Mouse (Mus musculus) heart, embryonic 15.5 days (tissue): ENCODE measurements at regions not wholly inside any gene's neighbourhood (a gene's known extent, or its start where the extent isn't known, plus 50 kb on each side); places are given as distances from the start of the nearest gene placed in this dataset.

ENCODE experiments used
- ATAC-seq: fragments of 200-750 bp; cut with Nextera tagmentation; replicated peaks from 2 replicates; pipeline ENCODE4 v1.8.0; 2017; ENCODE audit warnings: low read depth, moderate TSS enrichment; ENCODE audit not compliant: insufficient number of reproducible peaks, insufficient read depth, low FRiP score
- H3K27ac ChIP-seq: fragments of 300-500 bp; sonication (generic); 2 replicates; pipeline ENCODE4 v1.5.1; 2015; ENCODE audit warnings: mild to moderate bottlenecking, inconsistent platforms
- H3K27me3 ChIP-seq: fragments of 300-500 bp; sonication (generic); 2 replicates; pipeline ENCODE4 v1.6.1; 2015; ENCODE audit warnings: inconsistent platforms
- H3K36me3 ChIP-seq: fragments of 300-500 bp; sonication (generic); 2 replicates; pipeline ENCODE4 v1.6.1; 2015; ENCODE audit warnings: mild to moderate bottlenecking, inconsistent platforms
- H3K4me1 ChIP-seq: fragments of 300-500 bp; sonication (generic); replicated peaks from 2 replicates; pipeline ENCODE4 v1.6.1; 2015; ENCODE audit warnings: inconsistent platforms
- H3K4me2 ChIP-seq: fragments of 300-500 bp; sonication (generic); 2 replicates; pipeline ENCODE4 v1.6.1; 2015; ENCODE audit warnings: inconsistent platforms, mild to moderate bottlenecking, moderate library complexity
- H3K4me3 ChIP-seq: fragments of 300-500 bp; sonication (generic); 2 replicates; pipeline ENCODE4 v1.5.1; 2015; ENCODE audit warnings: mild to moderate bottlenecking, inconsistent platforms
- H3K9ac ChIP-seq: fragments of 300-500 bp; sonication (generic); 2 replicates; pipeline ENCODE4 v1.6.1; 2015; ENCODE audit warnings: mild to moderate bottlenecking, inconsistent platforms
- H3K9me3 ChIP-seq: fragments of 300-500 bp; sonication (generic); replicated peaks from 2 replicates; pipeline ENCODE4 v1.6.1; 2016; ENCODE audit warnings: inconsistent platforms
- WGBS: fragments of 180-500 bp; shearing (Covaris S2); methylation state at CpG from one replicate; pipeline ENCODE4 v1.1.7; 2015; ENCODE audit warnings: mixed read lengths; 5-methylcytosine and 5-hydroxymethylcytosine counted together

DNA sequence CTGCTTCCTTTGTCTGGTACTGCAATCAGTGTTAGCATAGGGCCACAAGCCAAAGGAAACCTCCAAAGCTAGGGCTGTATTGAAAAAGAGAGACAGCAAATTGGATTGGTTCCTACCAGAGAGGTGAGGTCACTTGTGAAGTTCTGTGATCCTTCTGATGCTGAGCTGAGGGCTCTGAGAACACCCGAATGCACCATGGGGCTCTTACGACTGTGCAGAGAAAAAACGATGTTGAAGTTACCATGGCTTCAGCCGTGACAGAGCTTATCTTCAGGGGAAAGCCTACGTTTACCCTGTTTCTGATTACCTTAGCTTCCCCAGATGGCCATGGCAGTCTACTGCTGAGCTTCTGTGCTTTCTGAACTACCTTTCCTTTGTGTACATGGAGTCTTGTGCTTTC is 53.9 kb upstream of the Fmo9 start:
- WGBS: 56% methylated on average over 5 of the region's 5 CpGs
- no peak overlapping the region for H3K4me3 ChIP-seq
- H3K4me2 ChIP-seq: no peak overlapping the region
- no peak overlapping the region for H3K9ac ChIP-seq
- no peaks in the 10 kb centered on the region for H3K36me3 ChIP-seq
- H3K9me3 ChIP-seq: no peaks in the 10 kb centered on the region
- no peaks in the 10 kb centered on the region for H3K4me1 ChIP-seq
- H3K27me3 ChIP-seq: no peaks in the 10 kb centered on the region
- ATAC-seq: no peak
- no peak overlapping the region for H3K27ac ChIP-seq

DNA sequence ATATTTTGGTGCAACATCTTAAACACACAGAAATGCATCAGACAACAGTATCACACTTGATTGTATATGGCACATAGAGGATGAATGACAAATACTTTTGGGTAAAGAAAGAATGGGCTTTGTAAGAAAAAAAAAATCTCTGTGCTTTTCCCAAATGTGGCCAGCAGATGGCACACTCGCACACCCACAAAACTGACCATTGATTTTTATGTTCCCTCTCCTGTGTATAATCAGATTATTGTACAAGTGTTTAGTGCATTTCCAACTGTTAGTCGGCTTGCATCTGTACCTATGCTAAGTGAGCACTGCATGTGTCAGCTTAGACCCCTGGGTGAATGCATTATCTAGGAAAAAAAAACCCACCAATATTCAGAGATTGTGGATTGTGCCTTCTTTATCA is 56.4 kb upstream of the Fmo9 start:
- Histone ChIP-seq H3K9me3 (no peaks in the 10 kb centered on the region), H3K4me3 (no peak overlapping the region), H3K4me2 (no peak overlapping the region), H3K4me1 (no peaks in the 10 kb centered on the region), H3K36me3 (no peaks in the 10 kb centered on the region), H3K9ac (no peak overlapping the region), H3K27ac (no peak overlapping the region), H3K27me3 (no peaks in the 10 kb centered on the region)
- 1% methylated on average over 2 of the region's 2 CpGs for WGBS
- no peak for ATAC-seq

DNA sequence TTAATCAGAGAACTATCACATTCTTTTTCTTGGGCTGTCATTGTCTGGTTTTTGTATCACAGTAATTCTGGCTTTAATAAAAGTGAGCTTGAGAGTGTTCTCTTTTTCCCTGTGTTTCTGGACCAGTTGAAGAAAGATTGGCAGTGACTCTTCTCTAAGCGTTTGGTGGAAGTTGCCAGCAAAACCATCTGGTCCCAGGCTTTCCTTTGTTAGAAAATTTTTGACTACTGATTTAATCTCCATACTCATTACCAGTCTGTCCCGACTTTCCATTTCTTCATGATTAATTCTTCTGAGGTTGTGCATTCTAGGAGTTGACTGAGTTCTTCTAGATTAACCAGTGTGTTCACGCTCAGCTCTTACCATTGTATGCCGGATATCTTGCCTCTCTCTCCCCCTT is 68.6 kb upstream of the Fmo9 start:
- H3K4me1 ChIP-seq: no peaks in the 10 kb centered on the region
- H3K4me2 ChIP-seq: no peak overlapping the region
- no peak overlapping the region for H3K27ac ChIP-seq
- ATAC-seq: no peak
- 77% methylated on average over 4 of the region's 4 CpGs for WGBS
- no peak overlapping the region for H3K4me3 ChIP-seq
- no peaks in the 10 kb centered on the region for H3K27me3 ChIP-seq
- no peak overlapping the region for H3K9ac ChIP-seq
- H3K9me3 ChIP-seq: no peaks in the 10 kb centered on the region
- H3K36me3 ChIP-seq: no peaks in the 10 kb centered on the region

DNA sequence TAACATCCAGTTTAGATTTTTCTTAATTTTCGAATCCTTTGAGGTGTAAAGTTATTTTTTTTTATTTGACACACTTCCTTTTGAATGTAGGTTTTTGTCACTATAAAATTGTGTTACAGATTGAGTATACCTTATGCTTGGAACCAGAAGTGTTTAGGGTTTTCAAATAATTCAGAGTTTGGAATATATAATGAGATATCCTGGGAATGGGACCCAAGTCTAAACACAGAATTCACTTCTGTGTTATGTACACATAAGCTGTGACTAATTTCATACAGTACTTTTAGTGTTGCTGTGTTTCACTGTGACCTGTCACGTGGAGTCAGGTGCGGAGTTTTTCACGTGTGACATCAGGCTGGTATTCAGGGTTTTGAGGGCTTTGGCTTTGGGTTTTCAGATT is 69.1 kb upstream of the Fmo9 start:
- H3K4me1 ChIP-seq: no peaks in the 10 kb centered on the region
- no peaks in the 10 kb centered on the region for H3K36me3 ChIP-seq
- WGBS: 71% methylated on average over 4 of the region's 4 CpGs
- H3K9ac ChIP-seq: no peak overlapping the region
- H3K4me2 ChIP-seq: no peak overlapping the region
- no peak overlapping the region for H3K27ac ChIP-seq
- H3K27me3 ChIP-seq: no peaks in the 10 kb centered on the region
- ATAC-seq: no peak
- no peaks in the 10 kb centered on the region for H3K9me3 ChIP-seq
- H3K4me3 ChIP-seq: no peak overlapping the region

DNA sequence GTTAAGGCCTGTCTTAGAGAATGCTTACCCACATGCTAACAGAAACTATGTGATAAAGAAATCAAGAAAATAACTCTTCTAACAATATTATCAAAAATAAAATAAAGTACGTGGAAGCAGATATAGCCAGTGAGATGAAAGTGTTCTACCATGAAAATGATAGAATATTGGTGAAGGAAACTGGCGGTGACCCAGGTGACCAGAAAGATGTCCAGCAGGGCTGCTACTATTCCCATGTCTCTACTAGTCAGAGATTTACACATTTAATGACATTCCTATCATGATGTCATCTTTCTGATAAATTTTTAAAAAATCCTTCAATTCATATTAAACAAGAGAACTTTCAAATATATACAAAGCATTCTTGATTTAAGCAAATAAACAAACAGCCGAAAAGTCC is 69.8 kb upstream of the Fmo9 start:
- no peak overlapping the region for H3K9ac ChIP-seq
- no peak for ATAC-seq
- H3K4me2 ChIP-seq: no peak overlapping the region
- no peaks in the 10 kb centered on the region for H3K27me3 ChIP-seq
- no peak overlapping the region for H3K27ac ChIP-seq
- 90% methylated on average over 3 of the region's 3 CpGs for WGBS
- H3K36me3 ChIP-seq: no peaks in the 10 kb centered on the region
- H3K4me1 ChIP-seq: no peaks in the 10 kb centered on the region
- no peak overlapping the region for H3K4me3 ChIP-seq
- H3K9me3 ChIP-seq: no peaks in the 10 kb centered on the region

DNA sequence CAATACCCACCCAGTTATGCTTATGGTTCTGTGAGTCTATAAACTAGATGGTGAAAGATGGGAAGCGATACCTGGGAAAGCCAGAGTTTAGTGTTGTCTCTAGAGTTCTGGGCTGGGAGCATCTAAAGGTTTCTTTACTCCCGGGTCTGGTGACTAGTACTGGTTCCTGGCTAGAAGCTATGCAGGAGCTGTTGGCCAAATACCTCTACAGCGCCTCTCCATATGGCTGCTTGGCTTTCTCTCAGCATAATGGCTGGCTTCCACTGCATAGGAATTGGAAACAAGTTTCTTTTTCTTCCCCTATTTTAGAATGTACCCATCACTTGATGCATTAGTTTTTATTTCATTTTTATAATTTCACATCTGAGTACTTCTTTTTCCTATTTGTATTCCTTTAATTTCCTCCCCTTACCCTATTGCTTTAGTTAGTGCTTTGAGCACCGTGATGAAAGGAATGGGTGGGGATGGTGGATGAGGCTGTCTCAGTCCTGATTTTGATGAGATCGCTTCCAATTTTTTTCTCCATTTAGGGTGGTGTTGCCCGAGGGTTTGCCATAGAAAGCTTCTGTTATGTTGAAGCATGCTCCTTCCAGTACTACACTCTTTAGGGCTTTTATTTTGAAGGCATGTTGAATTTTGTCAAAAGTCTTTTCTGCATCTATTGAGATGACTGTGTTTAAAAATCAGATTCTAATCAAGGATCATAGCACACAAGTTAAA is 71.5 kb upstream of the Fmo9 start:
- H3K27ac ChIP-seq: no peak overlapping the region
- 75% methylated on average over 6 of the region's 6 CpGs for WGBS
- no peak for ATAC-seq

DNA sequence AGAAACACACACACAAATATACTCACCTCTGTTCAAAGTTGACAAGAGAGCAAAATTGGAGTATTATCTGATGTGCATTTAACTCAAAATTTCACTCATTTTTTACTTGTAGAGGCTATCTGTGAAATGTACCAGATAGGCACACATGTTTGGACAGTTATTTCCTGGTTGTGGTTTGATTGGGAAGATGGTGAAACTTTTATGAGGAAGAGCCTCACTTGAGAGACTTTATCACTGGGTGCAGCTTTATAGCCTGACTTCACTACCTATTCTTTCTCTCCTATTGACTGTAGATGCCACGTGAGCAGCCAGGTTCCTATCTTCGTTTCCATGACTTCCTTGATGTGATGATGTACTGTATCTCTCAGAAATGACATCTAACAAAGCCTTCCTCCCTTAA is 77.3 kb upstream of the Fmo9 start:
- Histone ChIP-seq H3K27me3 (no peaks in the 10 kb centered on the region), H3K9me3 (no peaks in the 10 kb centered on the region), H3K36me3 (no peaks in the 10 kb centered on the region), H3K9ac (no peak overlapping the region), H3K27ac (no peak overlapping the region), H3K4me3 (no peak overlapping the region), H3K4me2 (no peak overlapping the region), H3K4me1 (no peaks in the 10 kb centered on the region)
- WGBS: 59% methylated on average over 2 of the region's 2 CpGs
- ATAC-seq: no peak

More for the DNA sequence above, 71.5 kb upstream of the Fmo9 start:
- Histone ChIP-seq H3K4me1 (no peaks in the 10 kb centered on the region), H3K27me3 (no peaks in the 10 kb centered on the region), H3K4me3 (no peak overlapping the region), H3K36me3 (no peaks in the 10 kb centered on the region), H3K9me3 (no peaks in the 10 kb centered on the region), H3K9ac (no peak overlapping the region), H3K4me2 (no peak overlapping the region)

DNA sequence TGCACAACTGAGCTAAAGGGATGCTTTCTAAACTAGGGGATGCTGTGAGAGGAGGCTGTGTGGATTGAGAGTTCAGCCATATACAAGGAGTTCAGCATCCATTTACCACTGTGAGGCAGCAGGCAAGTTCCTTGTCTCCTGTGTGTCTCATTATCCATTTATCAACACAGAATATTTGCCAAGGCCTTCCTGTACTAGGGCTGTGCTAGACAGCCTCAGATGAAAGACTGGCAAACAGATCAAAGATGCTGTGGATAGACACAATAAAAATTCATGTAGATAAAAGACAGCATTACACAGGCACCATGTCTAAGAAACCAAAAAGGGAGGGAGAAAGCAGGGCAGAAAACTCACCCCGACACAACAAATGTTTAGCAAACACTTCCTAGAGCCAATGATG is 91.5 kb upstream of the Fmo9 start:
- H3K27me3 ChIP-seq: no peaks in the 10 kb centered on the region
- no peak overlapping the region for H3K27ac ChIP-seq
- no peak overlapping the region for H3K9ac ChIP-seq
- no peak overlapping the region for H3K4me2 ChIP-seq
- no peak for ATAC-seq
- 67% methylated on average over 1 of the region's 1 CpGs for WGBS
- H3K4me3 ChIP-seq: no peak overlapping the region
- no peaks in the 10 kb centered on the region for H3K36me3 ChIP-seq
- H3K9me3 ChIP-seq: no peaks in the 10 kb centered on the region; the same call in 1 of the 2 replicates
- no peaks in the 10 kb centered on the region for H3K4me1 ChIP-seq

DNA sequence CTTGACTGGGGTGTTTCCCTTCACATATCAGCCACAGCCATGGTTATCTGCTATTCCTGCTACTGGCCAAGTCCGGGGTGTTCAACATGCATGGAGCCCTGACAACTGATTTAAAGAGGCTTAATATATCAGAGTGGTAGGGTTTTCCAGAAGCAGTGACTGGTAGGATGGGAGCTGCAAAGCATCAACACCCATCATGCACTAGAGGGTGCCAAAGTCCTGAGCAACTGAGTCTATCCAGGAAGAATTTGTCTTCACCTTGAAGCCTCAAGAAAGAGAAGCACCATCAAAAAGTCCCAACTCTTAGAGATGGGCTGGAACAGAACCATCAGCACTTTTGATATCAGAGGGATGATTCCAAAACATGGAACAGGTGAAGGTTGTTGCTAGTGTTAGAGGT is 100.5 kb upstream of the Fmo9 start:
- H3K4me1 ChIP-seq: no peaks in the 10 kb centered on the region
- no peaks in the 10 kb centered on the region for H3K36me3 ChIP-seq
- no peak overlapping the region for H3K4me3 ChIP-seq
- H3K9ac ChIP-seq: no peak overlapping the region
- ATAC-seq: no peak
- no peak overlapping the region for H3K4me2 ChIP-seq
- 28% methylated on average over 1 of the region's 1 CpGs for WGBS
- H3K27ac ChIP-seq: no peak overlapping the region
- H3K9me3 ChIP-seq: no peaks in the 10 kb centered on the region
- no peaks in the 10 kb centered on the region for H3K27me3 ChIP-seq

DNA sequence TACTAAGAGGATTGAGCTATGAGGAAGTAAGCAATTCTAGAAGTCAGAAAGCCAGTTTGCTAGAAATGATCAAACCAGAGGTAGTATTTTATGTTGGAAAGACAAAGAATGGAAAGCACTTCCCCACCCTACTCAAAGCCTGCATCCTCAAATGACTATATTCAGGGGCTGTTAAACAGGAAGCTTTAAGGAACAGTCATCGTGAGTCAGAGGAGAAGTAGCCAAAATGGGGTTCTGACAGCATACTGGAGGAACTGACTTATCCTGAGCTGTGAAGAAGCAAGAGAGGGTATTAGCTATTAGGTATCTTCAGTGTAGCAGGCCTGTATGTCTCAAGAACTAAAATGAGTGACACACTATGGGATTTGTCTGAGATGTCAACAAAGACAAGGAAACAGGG is 106.3 kb upstream of the Fmo9 start:
- H3K4me3 ChIP-seq: no peak overlapping the region
- no peaks in the 10 kb centered on the region for H3K4me1 ChIP-seq
- H3K27me3 ChIP-seq: no peaks in the 10 kb centered on the region
- no peak overlapping the region for H3K4me2 ChIP-seq
- no peak overlapping the region for H3K27ac ChIP-seq
- ATAC-seq: no peak
- H3K9ac ChIP-seq: no peak overlapping the region
- H3K36me3 ChIP-seq: no peaks in the 10 kb centered on the region
- 39% methylated on average over 1 of the region's 1 CpGs for WGBS
- no peaks in the 10 kb centered on the region for H3K9me3 ChIP-seq

DNA sequence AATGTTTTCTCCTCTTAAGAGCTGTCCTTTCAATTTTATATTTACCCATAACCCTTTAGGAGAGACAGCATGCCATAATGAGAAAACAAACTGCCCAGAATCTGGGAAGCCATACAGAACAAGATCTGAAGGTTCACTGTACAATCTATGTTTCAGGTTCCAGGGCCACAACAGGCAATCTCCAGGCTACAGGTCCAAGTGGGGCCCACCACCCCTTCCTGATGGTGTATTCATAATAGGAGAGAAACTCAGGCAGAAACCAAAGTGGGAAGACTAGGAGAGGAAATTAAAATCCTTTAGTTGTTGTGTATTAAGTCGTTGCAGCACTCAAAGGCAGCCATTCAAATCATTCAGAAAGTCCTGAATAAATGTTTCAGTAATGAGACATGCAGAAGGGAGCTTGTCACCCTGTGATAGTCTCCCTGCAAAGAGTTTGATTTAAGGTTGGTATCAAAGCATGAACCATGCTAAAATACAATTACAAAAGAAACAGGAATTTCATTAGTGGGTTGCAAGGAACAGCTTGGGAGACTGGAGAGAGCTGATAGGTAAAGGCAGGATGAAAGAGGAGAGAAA is 107.3 kb upstream of the Fmo9 start:
- ATAC-seq: no peak
- H3K4me3 ChIP-seq: no peak overlapping the region
- H3K27ac ChIP-seq: no peak overlapping the region
- WGBS: 62% methylated on average over 1 of the region's 1 CpGs
- no peaks in the 10 kb centered on the region for H3K27me3 ChIP-seq
- H3K9me3 ChIP-seq: no peaks in the 10 kb centered on the region
- no peak overlapping the region for H3K9ac ChIP-seq
- H3K4me1 ChIP-seq: no peaks in the 10 kb centered on the region
- no peaks in the 10 kb centered on the region for H3K36me3 ChIP-seq
- no peak overlapping the region for H3K4me2 ChIP-seq

DNA sequence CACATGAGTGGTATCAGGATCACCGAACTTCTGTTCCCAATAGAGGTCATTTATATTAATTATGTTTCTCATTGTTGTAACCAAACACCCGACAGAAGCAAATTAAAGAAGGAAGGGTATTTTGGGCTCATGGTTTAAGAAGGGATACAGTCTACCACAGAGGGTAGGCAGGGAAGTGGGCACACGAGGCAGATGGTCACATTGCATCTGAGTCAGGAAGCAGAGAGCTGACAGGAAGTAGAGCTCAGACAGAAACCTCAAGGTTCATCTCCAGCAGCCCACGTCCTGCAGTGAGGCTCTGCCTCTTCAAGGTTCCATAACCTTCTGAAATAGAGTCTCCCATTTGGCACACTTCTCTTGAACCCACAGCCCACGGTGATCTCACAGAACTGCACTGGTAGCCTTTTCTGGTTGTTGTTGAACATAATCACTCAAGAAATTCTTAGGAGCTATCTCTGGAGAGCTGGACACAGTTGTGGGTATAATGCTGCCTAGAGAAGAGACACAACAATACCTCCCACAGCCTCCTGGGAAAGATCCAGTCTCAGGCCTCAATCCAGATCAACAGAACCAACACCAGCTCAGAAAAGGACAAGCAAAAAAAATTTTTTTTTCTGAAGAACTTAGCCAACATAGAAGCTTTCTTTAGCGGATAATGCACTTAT is 111.5 kb upstream of the Fmo9 start:
- Histone ChIP-seq H3K4me1 (peaks cover 6% of the 10 kb centered on the region; the same call in 1 of the 2 replicates), H3K9me3 (no peaks in the 10 kb centered on the region), H3K9ac (no peak overlapping the region), H3K4me2 (no peak overlapping the region), H3K4me3 (no peak overlapping the region), H3K27me3 (no peaks in the 10 kb centered on the region), H3K27ac (no peak overlapping the region), H3K36me3 (no peaks in the 10 kb centered on the region)
- ATAC-seq: no peak
- WGBS: 69% methylated on average over 6 of the region's 6 CpGs
